Mouse (Mus musculus) kidney, postnatal 0 days (tissue): ENCODE data around the gene Trim28. TPM values are rescaled to one million over a fixed set of nuclear protein-coding genes. Genes with fewer than 3 reads are reported as not detected.
A peak's percentile ranks its signal among the peaks of the same experiment; 100 is the strongest.

Experiments
- ATAC-seq: fragments of 200-750 bp; cut with Nextera tagmentation; replicated peaks from 2 replicates; pipeline ENCODE4 v1.8.0; 2017; ENCODE audit warnings: low read depth, moderate number of reproducible peaks, moderate TSS enrichment, moderate library complexity; ENCODE audit not compliant: low FRiP score
- DNase-seq: peaks from one replicate; pipeline ENCODE4 v3.0.0-alpha.2; 2016; ENCODE audit warnings: low spot score
- H3K27ac ChIP-seq: fragments of 300-500 bp; sonication (generic); 2 replicates; pipeline ENCODE4 v1.5.1; 2014; ENCODE audit warnings: mild to moderate bottlenecking
- H3K27me3 ChIP-seq: fragments of 300-500 bp; sonication (generic); 2 replicates; pipeline ENCODE4 v1.6.1; 2014; ENCODE audit warnings: low read length, mixed read lengths; ENCODE audit not compliant: insufficient read depth
- H3K36me3 ChIP-seq: fragments of 300-500 bp; sonication (generic); 2 replicates; pipeline ENCODE4 v1.6.1; 2014; ENCODE audit warnings: low read length, mixed read lengths; ENCODE audit not compliant: insufficient read depth
- H3K4me1 ChIP-seq: fragments of 300-500 bp; sonication (generic); replicated peaks from 2 replicates; pipeline ENCODE4 v1.6.1; 2014; ENCODE audit warnings: antibody characterized with exemption, low read length, mixed read lengths; ENCODE audit not compliant: insufficient read depth
- H3K4me2 ChIP-seq: fragments of 300-500 bp; sonication (generic); 2 replicates; pipeline ENCODE4 v1.6.1; 2014; ENCODE audit warnings: mild to moderate bottlenecking, low read length, moderate library complexity, mixed read lengths
- H3K4me3 ChIP-seq: fragments of 300-500 bp; sonication (generic); replicated peaks from 2 replicates; pipeline ENCODE4 v1.5.1; 2014; ENCODE audit warnings: low read depth, low read length
- H3K9ac ChIP-seq: fragments of 300-500 bp; sonication (generic); 2 replicates; pipeline ENCODE4 v1.6.1; 2014; ENCODE audit warnings: low read depth, low read length
- H3K9me3 ChIP-seq: fragments of 300-500 bp; sonication (generic); replicated peaks from 2 replicates; pipeline ENCODE4 v1.6.1; 2016; ENCODE audit warnings: low read length, inconsistent platforms, mixed read lengths
- CTCF ChIP-seq: IDR thresholded peaks from 2 replicates; pipeline ENCODE4 v1.5.1; 2016; ENCODE audit warnings: antibody characterized with exemption, low read depth, mild to moderate bottlenecking, moderate library complexity
- WGBS: fragments of 180-500 bp; shearing (Covaris S2); extraction: QIAGEN DNeasy Blood & Tissue Kit; methylation state at CpG from one replicate; pipeline ENCODE4 v1.1.7; 2014; 5-methylcytosine and 5-hydroxymethylcytosine counted together
- polyA plus RNA-seq: library from polyadenylated mRNA; unstranded; fragments of >200 nt; fragmentation: Nextera tagmentation; extraction: Ambion mirVana; gene quantifications from 2 replicates; pipeline ENCODE4 v1.2.1, GENCODE M21; 2015

Gene Trim28
- polyA plus RNA-seq, 1 experiment from 2014 or later = 195 TPM

- Histone ChIP-seq H3K27ac (no peak overlapping the region), H3K36me3 (no peaks in the 10 kb centered on the region), H3K9ac (no peak overlapping the region), H3K4me2 (no peak overlapping the region), H3K27me3 (no peaks in the 10 kb centered on the region), H3K4me1 (peaks cover 5% of the 10 kb centered on the region; the same call in 1 of the 2 replicates), H3K4me3 (no peak overlapping the region), H3K9me3 (no peaks in the 10 kb centered on the region)
- peak; percentile 12 for DNase-seq
- 0 out of 2 replicates have a peak, but pooled peaks have one; percentile 4 for TF ChIP-seq CTCF
- 38% methylated on average over 6 of the region's 6 CpGs for WGBS
- ATAC-seq = no peak
These were observed 19.1 kb upstream of the Trim28 start for GRCm38 (mm10) chr7:12979776-12980175.

GRCm38 (mm10) chr7:12980291-12980690 lies 18.6 kb upstream of the Trim28 start:
- H3K9ac ChIP-seq = no peak overlapping the region
- no peak for ATAC-seq
- H3K4me2 ChIP-seq = no peak overlapping the region
- no peak overlapping the region for H3K27ac ChIP-seq
- peaks cover 5% of the 10 kb centered on the region; the same call in 1 of the 2 replicates for H3K4me1 ChIP-seq
- H3K27me3 ChIP-seq = no peaks in the 10 kb centered on the region
- 83% methylated on average over 7 of the region's 7 CpGs for WGBS
- H3K9me3 ChIP-seq = no peaks in the 10 kb centered on the region
- no peak for TF ChIP-seq CTCF
- H3K36me3 ChIP-seq = no peaks in the 10 kb centered on the region
- no peak overlapping the region for H3K4me3 ChIP-seq
- peak; percentile 1 for DNase-seq

GRCm38 (mm10) chr7:12985724-12986123 lies 13.2 kb upstream of the Trim28 start:
- Histone ChIP-seq H3K4me3 (no peak overlapping the region), H3K9ac (no peak overlapping the region), H3K27me3 (no peaks in the 10 kb centered on the region), H3K27ac (no peak overlapping the region), H3K4me1 (no peaks in the 10 kb centered on the region), H3K4me2 (no peak overlapping the region), H3K36me3 (no peaks in the 10 kb centered on the region), H3K9me3 (no peaks in the 10 kb centered on the region)
- WGBS = 80% methylated on average over 1 of the region's 1 CpGs
- TF ChIP-seq CTCF = no peak
- no peak for DNase-seq
- ATAC-seq = no peak

- H3K27ac ChIP-seq = no peak overlapping the region
- H3K36me3 ChIP-seq = no peaks in the 10 kb centered on the region
- H3K4me3 ChIP-seq = no peak overlapping the region
- no peak for ATAC-seq
- no peak overlapping the region for H3K9ac ChIP-seq
- WGBS = 83% methylated on average over 8 of the region's 8 CpGs
- no peak for TF ChIP-seq CTCF
- no peak overlapping the region for H3K4me2 ChIP-seq
- no peaks in the 10 kb centered on the region for H3K4me1 ChIP-seq
- DNase-seq = no peak
- H3K9me3 ChIP-seq = no peaks in the 10 kb centered on the region
- no peaks in the 10 kb centered on the region for H3K27me3 ChIP-seq
These were observed 12.0 kb upstream of the Trim28 start for GRCm38 (mm10) chr7:12986906-12987305.

GRCm38 (mm10) chr7:12987409-12988189 lies 11.3 kb upstream of the Trim28 start:
- Histone ChIP-seq H3K36me3 (no peaks in the 10 kb centered on the region), H3K4me3 (no peak overlapping the region), H3K9me3 (no peaks in the 10 kb centered on the region), H3K27me3 (no peaks in the 10 kb centered on the region), H3K4me2 (no peak overlapping the region), H3K4me1 (no peaks in the 10 kb centered on the region), H3K9ac (no peak overlapping the region), H3K27ac (no peak overlapping the region)
- DNase-seq (no peak), ATAC-seq (no peak)
- 84% methylated on average over 8 of the region's 8 CpGs for WGBS
- no peak for TF ChIP-seq CTCF

GRCm38 (mm10) chr7:12992222-12992621 lies 6.7 kb upstream of the Trim28 start:
- Histone ChIP-seq H3K9ac (no peak overlapping the region), H3K4me2 (no peak overlapping the region), H3K4me1 (no peaks in the 10 kb centered on the region), H3K36me3 (no peaks in the 10 kb centered on the region), H3K27ac (no peak overlapping the region), H3K4me3 (no peak overlapping the region), H3K9me3 (no peaks in the 10 kb centered on the region), H3K27me3 (no peaks in the 10 kb centered on the region)
- peak; percentile 64 for TF ChIP-seq CTCF
- whole genome bisulfite sequencing = 11% methylated on average over 3 of the region's 3 CpGs
- ATAC-seq (0 out of 2 replicates have a peak, but pooled peaks have one; percentile 61), DNase-seq (peak; percentile 65)

- no peak for TF ChIP-seq CTCF
- no peaks in the 10 kb centered on the region for H3K9me3 ChIP-seq
- no peak overlapping the region for H3K4me3 ChIP-seq
- ATAC-seq (no peak), DNase-seq (no peak)
- no peaks in the 10 kb centered on the region for H3K27me3 ChIP-seq
- H3K4me2 ChIP-seq = no peak overlapping the region
- no peak overlapping the region for H3K27ac ChIP-seq
- H3K4me1 ChIP-seq = no peaks in the 10 kb centered on the region
- H3K9ac ChIP-seq = no peak overlapping the region
- H3K36me3 ChIP-seq = no peaks in the 10 kb centered on the region
- 87% methylated on average over 10 of the region's 10 CpGs for WGBS
These were observed 5.8 kb upstream of the Trim28 start for GRCm38 (mm10) chr7:12993148-12993547.
